Mouse (Mus musculus) lung, postnatal 4 days (tissue): ENCODE results near the gene Olfr1344.
"Not testable (repeated sequence)": the region's sequence is repeated elsewhere in the genome, so short reads cannot be mapped to it uniquely, and the experiment has no call there.

Source experiments
- DNase-seq, 2 experiments: peaks; one replicate each; pipeline ENCODE4 v3.0.0; 2021

Olfr1344 gene

GRCm38 (mm10) chr7:6438388-6438787 is at the start of gene Olfr1344:
Gene Olfr1344, plus strand, starts transcription at chr7:6438688.
- DNase-seq, result no peak

- no peak for DNase-seq
Measured at GRCm38 (mm10) chr7:6388971-6389370, 49.5 kb upstream of the Olfr1344 start.

GRCm38 (mm10) chr7:6389449-6389848 is 49.0 kb upstream of the Olfr1344 start:
- no peak for DNase-seq

- peak; percentile 27 to 46 for DNase-seq
Measured at GRCm38 (mm10) chr7:6397996-6398975, 40.2 kb upstream of the Olfr1344 start, which contains the start of gene Smim17. Gene Smim17, plus strand, starts transcription at chr7:6398715.

GRCm38 (mm10) chr7:6410043-6410442 is 28.4 kb upstream of the Olfr1344 start, which contains the start of gene Gm20715:
Gene Gm20715, plus strand, starts transcription at chr7:6410277.
- peak; percentile 91 to 94 for DNase-seq

GRCm38 (mm10) chr7:6414626-6415441 is 23.7 kb upstream of the Olfr1344 start:
- DNase-seq, result no peak

DNA sequence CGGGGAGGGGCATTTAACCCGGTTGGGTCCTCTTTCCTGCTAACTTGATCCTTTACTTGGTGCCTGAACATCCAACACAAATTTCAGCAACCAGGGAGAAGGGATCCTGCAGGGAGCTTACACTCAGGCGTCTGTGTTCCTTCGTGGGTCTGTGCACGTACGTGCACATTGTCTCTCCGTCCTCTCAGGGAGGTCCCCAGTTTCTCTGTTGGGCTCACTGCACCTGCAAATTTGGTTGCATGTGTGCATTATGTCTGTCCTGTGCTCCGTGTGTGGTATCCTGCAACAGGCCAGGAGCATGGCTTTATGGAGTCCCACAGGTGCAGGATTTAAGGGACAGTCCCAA is 23.1 kb upstream of the Olfr1344 start:
- no peak for DNase-seq

DNA sequence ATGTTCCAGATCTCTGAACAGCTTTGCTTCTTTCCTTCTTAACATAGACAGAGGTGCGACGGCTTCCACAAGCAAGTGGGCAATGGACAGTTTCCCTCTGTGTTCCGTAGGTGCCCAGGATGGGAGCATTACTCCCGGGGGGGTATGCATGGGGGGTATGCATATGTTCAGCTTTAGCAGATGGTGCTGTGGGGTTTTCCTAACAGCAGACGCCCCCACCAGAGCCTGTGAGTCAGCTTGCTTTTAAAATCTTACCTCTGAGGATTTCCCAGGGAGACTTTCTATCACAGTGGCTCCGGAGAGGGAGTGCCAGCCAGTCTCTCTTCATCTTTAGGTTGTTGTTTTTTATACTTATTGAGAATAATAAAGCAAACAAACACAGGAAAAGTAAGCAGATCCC is 18.6 kb upstream of the Olfr1344 start:
- no peak for DNase-seq

DNA sequence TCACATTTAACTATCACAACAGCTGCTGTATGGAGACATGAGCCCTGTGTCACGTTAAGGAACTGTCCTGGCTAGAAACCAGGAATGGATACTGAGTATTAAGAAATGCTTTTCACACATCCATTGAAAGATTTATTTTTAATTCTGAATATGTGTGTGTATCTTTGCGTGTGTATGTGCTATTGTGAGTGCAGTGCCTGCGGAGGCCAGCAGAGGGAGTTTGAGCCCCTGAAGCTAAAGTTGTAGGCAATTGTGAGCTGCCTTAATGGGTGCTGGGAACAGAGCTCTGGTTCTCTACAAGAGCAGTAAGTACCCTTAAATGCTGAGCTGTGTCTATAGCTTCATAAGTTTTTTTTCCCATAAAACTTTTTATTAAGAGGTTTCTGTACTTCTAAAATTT is 9.1 kb upstream of the Olfr1344 start:
- no peak for DNase-seq

DNA sequence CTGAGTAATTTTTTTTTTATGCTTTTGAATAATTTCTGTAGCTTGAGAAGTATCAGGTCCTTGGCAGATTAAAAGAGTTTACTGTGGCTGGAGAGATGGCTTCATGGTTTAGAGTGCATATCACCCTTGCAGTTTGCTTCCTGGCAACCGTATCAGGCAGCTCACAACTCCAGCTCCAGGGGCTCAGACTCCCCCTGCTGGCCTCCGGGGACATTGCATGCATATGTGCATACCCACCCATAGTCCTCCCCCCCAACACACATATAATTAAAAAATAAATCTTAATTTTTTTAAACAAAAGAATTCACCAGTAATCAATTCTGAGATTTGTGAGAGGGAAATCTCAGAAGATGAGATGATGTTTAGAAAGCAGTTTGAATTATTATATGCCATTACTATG is 8.1 kb upstream of the Olfr1344 start:
- DNase-seq, result peak in 1 of 2 experiments; percentile 12

DNA sequence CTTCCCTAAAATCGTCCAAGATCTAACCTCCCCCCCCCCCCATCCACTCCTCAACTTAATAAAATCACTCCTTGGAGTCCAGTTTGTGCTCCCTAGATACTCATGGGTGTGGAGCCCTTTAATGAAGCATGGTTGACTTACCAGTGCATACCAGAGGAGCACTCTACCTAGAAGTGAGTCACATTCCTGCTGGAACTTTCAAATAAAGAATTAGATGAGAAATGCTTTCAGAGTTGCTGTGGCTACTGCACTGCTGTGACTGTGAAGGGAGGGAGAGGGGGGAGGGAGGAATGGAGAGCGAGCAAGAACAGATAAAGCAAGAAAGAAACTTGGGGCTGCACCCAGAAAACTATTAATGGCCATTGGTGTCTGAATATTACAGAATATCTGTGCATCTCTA is 2.7 kb downstream of the Olfr1344 start:
- no peak for DNase-seq

GRCm38 (mm10) chr7:6447771-6448170 is 9.3 kb downstream of the Olfr1344 start:
- DNase-seq, result no peak

DNA sequence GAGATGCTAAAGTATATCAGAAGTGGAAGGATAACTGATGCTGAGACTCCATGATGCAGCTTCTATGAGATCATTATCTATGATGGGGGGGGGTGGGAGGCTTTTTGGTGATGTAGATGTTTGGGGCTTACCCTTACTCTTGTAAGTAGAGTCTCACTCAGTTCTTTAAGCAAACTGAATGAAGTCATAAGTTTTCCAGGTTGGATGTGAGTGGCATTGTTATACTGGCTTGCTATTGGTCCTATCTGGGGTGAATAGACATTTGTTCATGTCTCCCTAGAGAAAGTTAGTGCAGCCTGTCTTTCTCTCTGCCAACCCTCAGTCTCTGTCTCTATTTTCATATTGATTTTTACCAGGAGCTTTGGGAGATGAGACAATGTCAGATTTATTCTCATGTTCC is 17.4 kb downstream of the Olfr1344 start, which contains the start of gene Olfr1336:
Gene Olfr1336 (plus strand): TSS at position 301 of the 400 bp plus-strand sequence.
- DNase-seq, result no peak

- DNase-seq, result no peak
Measured at GRCm38 (mm10) chr7:6456399-6456798, 17.9 kb downstream of the Olfr1344 start.

DNA sequence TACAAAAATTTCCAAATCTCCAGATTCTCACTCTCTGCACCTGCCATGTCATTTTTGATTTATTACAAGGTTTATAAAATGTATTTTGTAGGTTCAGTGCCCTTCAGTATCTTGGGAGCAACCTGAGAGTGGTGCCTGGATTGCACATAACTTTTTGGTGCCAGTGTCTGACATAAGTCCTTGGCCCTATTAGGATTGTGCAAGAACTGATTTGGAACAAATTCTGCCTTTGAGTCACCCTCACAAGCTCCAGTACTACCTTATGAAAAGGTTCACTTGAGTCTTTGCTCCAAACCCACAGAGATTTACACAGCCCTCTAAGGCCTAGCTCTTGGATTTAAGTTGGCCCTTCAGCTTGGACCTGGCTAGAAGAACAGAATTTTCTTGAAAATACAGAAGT is 28.5 kb downstream of the Olfr1344 start, which contains the start of gene Olfr1346:
Gene Olfr1346 (plus strand): TSS at position 151 of the 400 bp plus-strand sequence.
- DNase-seq, result no peak

- not testable (repeated sequence) for DNase-seq
Measured at GRCm38 (mm10) chr7:6477633-6478032, 39.1 kb downstream of the Olfr1344 start.

- DNase-seq, result no peak
Measured at GRCm38 (mm10) chr7:6486841-6487240, 48.4 kb downstream of the Olfr1344 start, which contains the start of gene Olfr5. Gene Olfr5, minus strand, starts transcription at chr7:6486941.
